Comparison of ENCODE assay signal across 10 mouse cellular contexts in genomic region chr1:89921806-89922205, GRCm38 (mm10). TPM values are rescaled to one million over a fixed set of nuclear protein-coding genes. Genes with fewer than 3 reads are reported as not detected.
DNase-seq lines count a peak whose midpoint lies in the region; ATAC-seq and TF ChIP-seq lines count a peak whose summit lies in the region.
"Had no signal": no experiment of that assay in that cellular context is flagged by ENCODE, and none has a peak within 500 bp of the region (broad histone marks: within the 10 kb centered on the region; RNA-seq: fewer than 3 reads in every experiment).

No protein-coding gene starts in this region.

- H3K27ac ChIP-seq in heart, embryonic 16.5 days (ENCODE audit: low read length), result no peak overlapping the region
- no peak overlapping the region for H3K27ac ChIP-seq in ES-Bruce4 (ENCODE audit: insufficient read depth, low read length)
- H3K27ac ChIP-seq in limb, embryonic 13.5 days, result no peak overlapping the region

- TF ChIP-seq POLR2A in ES-Bruce4 (IDR thresholded peaks at IDR 0.05; ENCODE audit: insufficient read depth, low read length), result no peak

- no peaks in the 10 kb centered on the region for H3K36me3 ChIP-seq in heart, embryonic 16.5 days (ENCODE audit: control insufficient read depth, insufficient read depth)
- no peaks in the 10 kb centered on the region for H3K36me3 ChIP-seq in ES-Bruce4 (ENCODE audit: control insufficient read depth, insufficient read depth, low read length, poor library complexity, severe bottlenecking)
- H3K36me3 ChIP-seq in limb, embryonic 13.5 days, result no peaks in the 10 kb centered on the region

- ATAC-seq in heart, embryonic 16.5 days (replicated peaks; ENCODE audit: extremely low read depth, insufficient read depth, low FRiP score), result no peak
- peak; percentile 33; the same call in 1 of the 2 replicates for ATAC-seq in limb, embryonic 13.5 days (ENCODE audit: low FRiP score, low read depth)

- H3K4me2 ChIP-seq in heart, embryonic 16.5 days (ENCODE audit: low read depth, low read length), result no peak overlapping the region
- no peak overlapping the region for H3K4me2 ChIP-seq in limb, embryonic 13.5 days (replicated peaks)

- peaks cover 8% of the 10 kb centered on the region for H3K4me1 ChIP-seq in heart, embryonic 16.5 days (ENCODE audit: control insufficient read depth, insufficient read depth, low read length)
- peaks cover 13% of the 10 kb centered on the region for H3K4me1 ChIP-seq in ES-Bruce4 (ENCODE audit: control insufficient read depth, insufficient read depth, low read length)
- peaks cover 16% of the 10 kb centered on the region for H3K4me1 ChIP-seq in limb, embryonic 13.5 days

- 2% methylated on average over 10 of the region's 10 CpGs for WGBS in heart, embryonic 16.5 days
- WGBS in limb, embryonic 13.5 days, result 1% methylated on average over 10 of the region's 10 CpGs

- peak overlapping the region; percentile 14; the same call in 1 of the 2 replicates for H3K4me3 ChIP-seq in heart, embryonic 16.5 days (ENCODE audit: low read length)
- H3K4me3 ChIP-seq in ES-Bruce4 (ENCODE audit: low read depth, low read length), result no peak overlapping the region
- H3K4me3 ChIP-seq in limb, embryonic 13.5 days, result no peak overlapping the region

- no peak for TF ChIP-seq CTCF in ES-Bruce4 (IDR thresholded peaks at IDR 0.05; ENCODE audit: low read depth, low read length)

- H3K9me3 ChIP-seq in heart, embryonic 16.5 days (replicated peaks; ENCODE audit: control insufficient read depth, low read length), result no peaks in the 10 kb centered on the region; the same call in 1 of the 2 replicates
- no peaks in the 10 kb centered on the region for H3K9me3 ChIP-seq in ES-Bruce4 (replicated peaks; ENCODE audit: control insufficient read depth, insufficient read depth, low read length, poor library complexity, severe bottlenecking)
- no peaks in the 10 kb centered on the region for H3K9me3 ChIP-seq in limb, embryonic 13.5 days

- no peak for DNase-seq in heart, adult 18-20 months
- peak; percentile 34 for DNase-seq in embryo, embryonic 9.5 days (ENCODE audit: extremely low spot score)
- no peak for DNase-seq in cerebellum, postnatal 25 days
- DNase-seq in urinary bladder, postnatal 10 days (ENCODE audit: low spot score), result no peak
- no peak for DNase-seq in cerebellum, adult 9-11 months
- DNase-seq: spleen, adult 18-20 months; thymus, postnatal 14 days had no signal

- peaks cover 91% of the 10 kb centered on the region for H3K27me3 ChIP-seq in heart, embryonic 16.5 days (ENCODE audit: control insufficient read depth, insufficient read depth, low read length)
- H3K27me3 ChIP-seq in ES-Bruce4 (ENCODE audit: control insufficient read depth, insufficient read depth, low read length, poor library complexity, severe bottlenecking), result no peaks in the 10 kb centered on the region
- peaks cover 100% of the 10 kb centered on the region for H3K27me3 ChIP-seq in limb, embryonic 13.5 days

- H3K9ac ChIP-seq in heart, embryonic 16.5 days (ENCODE audit: low read length), result no peak overlapping the region
- H3K9ac ChIP-seq in ES-Bruce4 (ENCODE audit: low read depth, poor library complexity, severe bottlenecking), result no peak overlapping the region
- no peak overlapping the region for H3K9ac ChIP-seq in limb, embryonic 13.5 days

- 0 out of 2 replicates have a peak, but pooled peaks have one; percentile 44 for TF ChIP-seq EP300 in ES-Bruce4 (IDR thresholded peaks at IDR 0.05; ENCODE audit: insufficient read depth, low read depth, low read length)

RNA-seq across cellular contexts. Expression of gene Gbx2, which starts 9.2 kb away (rescaled TPM):
- not detected in 2 replicates for polyA plus RNA-seq in heart, embryonic 16.5 days (2015; fragmentation: Nextera tagmentation; extraction: Ambion mirVana)
- total RNA-seq in heart, adult 18-20 months (2021), result not detected
- polyA plus RNA-seq in ES-Bruce4 (2011; ENCODE audit: insufficient read depth, insufficient read length, low read depth, missing spikeins), result 5.7 and 7.1 TPM in 2 replicates
- 0.11 and 0.31 TPM in 2 replicates for polyA plus RNA-seq in limb, embryonic 13.5 days (2015; fragmentation: Nextera tagmentation; extraction: Ambion mirVana)
